ENCODE assay signal across 23 mouse cellular contexts in the genomic region with DNA sequence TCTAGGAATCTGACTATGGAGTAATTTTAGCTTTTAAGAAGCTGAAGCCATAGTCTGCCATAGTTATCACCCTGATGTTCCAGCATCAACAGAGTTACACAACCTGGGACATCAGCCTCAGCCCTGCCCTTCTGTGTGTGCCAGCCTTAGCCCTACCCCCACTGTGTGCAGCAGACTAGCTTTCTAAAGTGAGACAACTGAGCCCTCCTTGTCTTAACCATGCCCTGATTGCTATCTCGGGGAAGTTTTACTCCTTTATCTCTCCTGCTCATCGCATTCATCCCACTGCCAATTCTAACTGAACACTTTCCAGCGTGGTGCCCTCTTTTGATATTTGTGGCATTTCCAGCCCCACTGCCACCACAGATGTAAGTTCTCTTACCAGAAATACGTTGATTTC.
DNase-seq lines count a peak whose midpoint lies in the region; ATAC-seq lines count a peak whose summit lies in the region.
"Had no signal": no experiment of that assay in that cellular context is flagged by ENCODE, and none has a peak within 500 bp of the region (broad histone marks: within the 10 kb centered on the region; RNA-seq: fewer than 3 reads in every experiment).

No protein-coding gene starts in this region.

- WGBS in forebrain, embryonic 13.5 days, result 86% methylated on average over 4 of the region's 4 CpGs

- no peaks in the 10 kb centered on the region for H3K36me3 ChIP-seq in forebrain, embryonic 13.5 days (ENCODE audit: poor library complexity, severe bottlenecking)
- H3K36me3 ChIP-seq: embryonic facial prominence, embryonic 13.5 days; heart, embryonic 15.5 days; hindbrain, embryonic 13.5 days had no signal

- H3K27me3 ChIP-seq in forebrain, embryonic 13.5 days, result no peaks in the 10 kb centered on the region
- H3K27me3 ChIP-seq: embryonic facial prominence, embryonic 13.5 days; heart, embryonic 15.5 days; hindbrain, embryonic 13.5 days had no signal

- H3K4me2 ChIP-seq in forebrain, embryonic 13.5 days, result no peak overlapping the region
- H3K4me2 ChIP-seq: embryonic facial prominence, embryonic 13.5 days; heart, embryonic 11.5 days; heart, embryonic 15.5 days; hindbrain, embryonic 13.5 days had no signal

- no peaks in the 10 kb centered on the region for H3K4me1 ChIP-seq in forebrain, embryonic 13.5 days
- H3K4me1 ChIP-seq: heart, embryonic 15.5 days; hindbrain, embryonic 13.5 days had no signal

- peak; percentile 60 for DNase-seq in CD4-positive helper T cell, adult 2 months (ENCODE audit: low read depth, low spot score)
- peak; percentile 7 for DNase-seq in brain, adult 2 months (ENCODE audit: low read depth, low spot score)
- peak; percentile 21 for DNase-seq in thymus, postnatal 0 days (ENCODE audit: low spot score)
- DNase-seq in thymus, postnatal 36 days, result peak; percentile 18 to 39
- DNase-seq in cerebellum, postnatal 10 days, result no peak
- DNase-seq in kidney, adult 9 months, result no peak
- DNase-seq: adrenal gland, adult 8-10 months; adrenal gland, postnatal 36 days; B cell, adult 2 months; cerebellum, adult 11 months; cerebellum, adult 9-10 months; cerebellum, postnatal 36 days; gastrocnemius, adult 2 months; gastrocnemius, postnatal 36 days; heart, adult 11 months; heart, postnatal 14 days had no signal

- no peaks in the 10 kb centered on the region for H3K9me3 ChIP-seq in forebrain, embryonic 13.5 days (replicated peaks)
- H3K9me3 ChIP-seq: embryonic facial prominence, embryonic 13.5 days; heart, embryonic 15.5 days; hindbrain, embryonic 13.5 days had no signal

- no peak overlapping the region for H3K27ac ChIP-seq in forebrain, embryonic 13.5 days
- H3K27ac ChIP-seq: embryonic facial prominence, embryonic 13.5 days; gastrocnemius, adult 2 months; heart, embryonic 15.5 days; hindbrain, embryonic 13.5 days; hindbrain, postnatal 0 days had no signal

- no peak overlapping the region for H3K4me3 ChIP-seq in forebrain, embryonic 13.5 days
- H3K4me3 ChIP-seq: embryonic facial prominence, embryonic 13.5 days; gastrocnemius, adult 2 months; heart, embryonic 15.5 days; hindbrain, embryonic 13.5 days had no signal

- no peak for ATAC-seq in forebrain, embryonic 13.5 days
- ATAC-seq: forebrain, embryonic 14.5 days; hindbrain, postnatal 0 days had no signal

- no peak overlapping the region for H3K9ac ChIP-seq in forebrain, embryonic 13.5 days
- H3K9ac ChIP-seq: embryonic facial prominence, embryonic 13.5 days; heart, embryonic 15.5 days; hindbrain, embryonic 13.5 days had no signal

Comparison
In these comparisons a context has a peak if more than half of its experiments do, and no peak if none do; other contexts are left out.
1. DNase-seq: peak in CD4-positive helper T cell, adult 2 months (single experiment), brain, adult 2 months (single experiment), thymus, postnatal 0 days (single experiment) and thymus, postnatal 36 days (2 of 2); none in cerebellum, postnatal 10 days (0 of 2) and kidney, adult 9 months (single experiment).